Mouse (Mus musculus) kidney, adult 2 months (tissue): ENCODE measurements at regions not wholly inside any gene's neighbourhood (a gene's known extent, or its start where the extent isn't known, plus 50 kb on each side); places are given as distances from the start of the nearest gene placed in this dataset.

ENCODE experiments used
- CTCF ChIP-seq: fragments of 200-500 bp; conservative IDR thresholded peaks from 2 replicates; pipeline ENCODE4 v1.5.1; 2011; ENCODE audit warnings: low read depth, mild to moderate bottlenecking, control low read depth, low read length, moderate library complexity, mixed read lengths; ENCODE audit not compliant: insufficient read depth, insufficient read length
- POLR2A ChIP-seq: fragments of 200-500 bp; IDR thresholded peaks from one replicate; pipeline ENCODE4 v1.6.1; 2011; ENCODE audit warnings: low read depth, low read length, control low read depth

GRCm38 (mm10) chr10:69036096-69036495 lies 115.1 kb upstream of the Rhobtb1 start:
- TF ChIP-seq POLR2A (no peak), CTCF (no peak)
